Mouse (Mus musculus): ENCODE results near the gene Galr2.
A peak's percentile ranks its signal among the peaks of the same experiment; 100 is the strongest.
"Not testable (repeated sequence)": the region's sequence is repeated elsewhere in the genome, so short reads cannot be mapped to it uniquely, and the experiment has no call there.

The Galr2 gene

GRCm38 (mm10) chr11:116272589-116273468 is 7.9 kb upstream of the Galr2 start:
- DNase-seq: no peak

GRCm38 (mm10) chr11:116273469-116274044 is 7.2 kb upstream of the Galr2 start:
- no peak for DNase-seq

- peak; percentile 93 for DNase-seq
Measured at GRCm38 (mm10) chr11:116274045-116274666, 6.6 kb upstream of the Galr2 start, which contains the start of gene Srp68. Gene Srp68 (minus strand): TSS chr11:116274217.

- DNase-seq: not testable (repeated sequence)
Measured at GRCm38 (mm10) chr11:116277184-116277583, 3.6 kb upstream of the Galr2 start.

GRCm38 (mm10) chr11:116281671-116282070 is 932 bp downstream of the Galr2 start:
- DNase-seq: no peak

GRCm38 (mm10) chr11:116282089-116282488 is 1.4 kb downstream of the Galr2 start:
- DNase-seq: no peak

GRCm38 (mm10) chr11:116282912-116283521 is 2.3 kb downstream of the Galr2 start:
- DNase-seq: peak in 1 of 2 experiments; percentile 18

GRCm38 (mm10) chr11:116283982-116284381 is 3.2 kb downstream of the Galr2 start:
- DNase-seq: no peak

GRCm38 (mm10) chr11:116285770-116286191 is 5.0 kb downstream of the Galr2 start:
- peak in 1 of 2 experiments; percentile 41 for DNase-seq

GRCm38 (mm10) chr11:116287351-116287750 is 6.6 kb downstream of the Galr2 start:
- DNase-seq: peak in 1 of 2 experiments; percentile 43

GRCm38 (mm10) chr11:116290556-116290955 is 9.8 kb downstream of the Galr2 start:
- DNase-seq: no peak

- no peak for DNase-seq
Measured at GRCm38 (mm10) chr11:116292401-116292800, 11.7 kb downstream of the Galr2 start.

GRCm38 (mm10) chr11:116293538-116294137 is 12.9 kb downstream of the Galr2 start:
- no peak for DNase-seq

- DNase-seq: peak; percentile 67 to 71
Measured at GRCm38 (mm10) chr11:116294319-116294718, 13.6 kb downstream of the Galr2 start.

- DNase-seq: peak in 1 of 2 experiments; percentile 29
Measured at GRCm38 (mm10) chr11:116296191-116296734, 15.5 kb downstream of the Galr2 start.

GRCm38 (mm10) chr11:116297017-116297416 is 16.3 kb downstream of the Galr2 start:
- DNase-seq: peak in 1 of 2 experiments; percentile 14

- DNase-seq: peak; percentile 65 to 77
Measured at GRCm38 (mm10) chr11:116298221-116298620, 17.5 kb downstream of the Galr2 start.

GRCm38 (mm10) chr11:116298621-116299020 is 17.9 kb downstream of the Galr2 start:
- peak; percentile 73 to 77 for DNase-seq

- DNase-seq: no peak
Measured at GRCm38 (mm10) chr11:116305423-116305822, 24.7 kb downstream of the Galr2 start.

- peak; percentile 96 to 97 for DNase-seq
Measured at GRCm38 (mm10) chr11:116306126-116306982, 25.6 kb downstream of the Galr2 start.

Measured in cerebellum, postnatal 14 days (tissue).